Mouse (Mus musculus) spleen, adult 18-20 months (tissue): ENCODE results near the gene Ing2.

Experiments used
- DNase-seq, 2 experiments: peaks; one replicate each; pipeline ENCODE4 v3.0.0; 2022; ENCODE audit warnings: mixed read lengths in 2 of 2

Ing2 gene

DNA sequence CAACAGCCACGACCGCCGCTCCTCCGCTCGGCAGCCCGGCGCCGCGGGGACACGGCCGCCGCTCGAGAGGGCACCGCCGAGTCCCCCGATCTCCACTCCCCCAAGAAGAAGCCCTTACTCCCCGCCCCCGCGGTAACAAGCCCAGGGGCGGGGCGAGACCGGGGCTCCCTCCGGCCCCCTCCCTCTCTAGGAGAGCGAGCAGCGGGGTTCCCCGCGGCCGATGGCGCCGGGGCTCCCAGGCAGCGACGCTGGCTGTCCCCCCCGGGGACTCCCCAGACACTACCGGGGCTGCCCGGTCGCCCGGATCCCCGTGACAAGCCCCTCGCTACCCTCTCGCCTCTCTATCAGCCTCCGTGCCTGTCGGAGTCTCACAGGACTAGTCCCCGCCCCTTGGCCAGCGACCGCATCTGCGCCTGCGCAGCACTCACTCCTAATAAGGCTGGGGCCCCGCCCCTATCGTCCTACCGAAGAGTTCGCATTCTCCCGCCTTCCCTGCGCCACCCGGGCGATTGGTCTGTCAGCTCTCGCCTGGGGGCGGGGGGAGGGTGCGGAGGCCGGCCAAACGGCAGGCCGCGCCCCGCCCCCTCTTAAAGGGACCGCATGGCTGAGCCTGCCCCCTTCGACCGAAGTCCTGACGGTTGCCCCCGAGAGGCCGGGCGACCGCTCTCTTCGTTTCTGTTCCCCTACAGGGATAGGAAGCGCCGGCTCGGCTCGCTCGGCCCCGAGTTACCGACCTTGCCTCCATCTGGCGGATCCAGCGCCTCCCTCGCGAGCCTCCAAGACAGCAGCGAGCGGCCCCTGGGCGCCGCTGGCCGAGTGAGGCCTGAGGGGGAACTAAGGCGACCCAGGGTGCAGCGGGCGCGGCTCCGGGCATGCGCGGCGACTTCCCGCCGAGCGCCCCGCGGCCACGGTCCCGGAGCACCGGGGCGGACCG lies at the start of gene Ing2:
TSS of gene Ing2 (minus strand) at position 780 of the 934 bp plus-strand sequence.
- DNase-seq: peak; percentile 100

GRCm38 (mm10) chr8:47721609-47722008 lies 46.3 kb upstream of the Ing2 start:
- no peak for DNase-seq

DNA sequence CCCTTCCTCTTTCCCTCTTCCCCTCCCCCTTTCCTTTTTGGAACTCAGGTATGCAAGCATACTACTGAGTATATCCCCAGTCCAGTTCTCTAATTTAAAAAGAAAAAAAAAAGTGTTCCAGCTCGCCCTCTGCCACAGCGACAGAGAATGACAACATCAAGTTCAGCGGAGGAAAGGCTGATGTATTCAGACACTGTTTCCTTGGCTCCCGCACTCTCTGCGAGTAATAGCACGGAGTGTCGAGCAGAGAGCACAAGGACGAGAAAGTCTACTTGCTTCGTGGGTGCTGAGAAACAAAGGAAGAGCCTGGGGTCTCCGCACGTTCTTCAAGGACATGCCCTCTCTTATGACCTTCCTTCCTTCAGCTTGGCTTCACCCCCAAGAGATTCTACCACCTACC lies 43.3 kb upstream of the Ing2 start:
- no peak for DNase-seq

- DNase-seq: peak; percentile 93 to 94
Measured at GRCm38 (mm10) chr8:47713761-47714745, 38.7 kb upstream of the Ing2 start, which contains the start of gene Cdkn2aip. Cdkn2aip (minus strand) TSS chr8:47713932.

DNA sequence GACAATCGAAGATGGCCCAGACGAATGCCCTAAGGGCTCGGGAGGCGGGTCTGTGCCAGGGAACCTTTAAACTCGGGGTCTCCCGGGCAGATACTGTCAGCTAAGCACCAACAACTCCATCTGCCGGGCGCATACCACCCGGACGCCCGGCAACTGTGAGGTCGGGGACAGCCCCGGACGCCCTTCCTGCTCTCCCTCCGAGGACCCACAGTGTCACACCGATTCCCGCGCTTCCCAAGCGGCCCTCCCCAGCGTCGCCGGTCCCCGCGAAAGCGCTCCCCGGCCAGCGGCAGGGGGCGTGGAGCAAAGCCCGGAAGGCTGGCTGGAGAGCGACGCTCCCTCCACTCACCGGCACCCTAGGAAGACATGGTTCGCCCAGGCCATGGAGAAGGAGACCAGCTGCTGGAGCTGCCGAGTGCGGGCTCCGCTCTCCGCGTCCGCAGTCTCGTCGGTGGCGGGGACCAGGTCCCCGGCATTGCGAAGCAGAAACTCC lies 37.9 kb upstream of the Ing2 start:
- peak in 1 of 2 experiments; percentile 55 for DNase-seq

GRCm38 (mm10) chr8:47708106-47708505 lies 32.8 kb upstream of the Ing2 start:
- DNase-seq: no peak

- no peak for DNase-seq
Measured at GRCm38 (mm10) chr8:47706746-47707145, 31.4 kb upstream of the Ing2 start.

GRCm38 (mm10) chr8:47702333-47702732 lies 27.0 kb upstream of the Ing2 start:
- no peak for DNase-seq

DNA sequence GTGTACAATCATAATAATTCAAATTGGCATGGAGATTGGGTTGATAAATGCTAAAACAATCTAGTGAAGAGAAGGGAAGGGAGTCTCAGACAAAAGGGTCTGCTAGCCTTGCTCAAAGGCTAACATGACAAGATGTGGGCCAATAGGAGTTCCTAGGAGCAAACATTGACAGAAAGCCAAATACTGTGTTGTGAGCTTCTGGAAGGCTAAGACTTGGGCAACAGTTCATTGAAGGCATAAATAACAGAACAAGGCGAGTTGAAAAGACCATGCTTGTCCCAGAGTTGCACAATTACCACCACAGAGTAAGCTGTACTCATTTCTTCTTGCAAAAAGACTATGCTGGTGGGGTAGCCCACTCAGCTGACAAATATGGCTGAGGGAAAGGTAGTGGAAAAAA lies 22.3 kb upstream of the Ing2 start:
- DNase-seq: no peak

GRCm38 (mm10) chr8:47695431-47696105 lies 20.2 kb upstream of the Ing2 start:
- DNase-seq: no peak

GRCm38 (mm10) chr8:47693119-47693518 lies 17.8 kb upstream of the Ing2 start:
- DNase-seq: peak; percentile 27 to 80

DNA sequence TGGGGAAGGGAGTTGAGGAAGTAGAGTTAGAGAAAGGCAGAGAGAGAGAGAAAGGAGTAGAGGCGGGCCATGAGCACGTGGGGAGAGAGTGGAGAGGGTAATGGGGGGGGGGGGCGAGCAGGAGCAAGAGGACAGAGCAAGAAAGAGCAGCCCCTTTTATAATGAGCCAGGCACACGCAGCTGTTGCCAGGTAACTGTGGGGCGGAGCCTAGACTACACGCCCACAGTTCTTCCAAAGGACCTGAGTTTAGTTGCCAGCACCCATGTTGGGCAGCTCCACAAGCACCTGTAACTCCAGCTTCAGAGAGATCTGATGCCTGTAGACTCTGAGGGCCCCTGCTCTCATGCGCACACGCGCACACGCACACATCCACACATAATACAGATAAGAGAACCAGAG lies 16.5 kb upstream of the Ing2 start:
- no peak for DNase-seq

DNA sequence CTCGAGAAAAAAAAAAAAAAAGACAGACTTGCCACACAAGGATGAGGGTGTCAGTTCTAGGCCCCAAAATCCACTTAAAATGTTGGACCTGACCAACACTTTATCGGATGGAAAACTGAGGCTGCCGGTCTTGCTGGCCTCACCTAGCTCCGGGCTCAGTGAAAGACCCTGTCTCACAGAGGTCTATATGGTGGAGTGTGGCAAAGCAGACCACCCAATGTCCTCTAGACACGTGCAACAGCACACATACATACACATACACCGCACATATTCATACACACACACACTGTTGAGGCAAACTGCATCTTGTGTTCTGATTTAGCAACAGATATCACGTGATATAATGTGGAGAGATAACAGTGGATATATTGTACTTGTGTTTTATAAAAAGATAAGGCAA lies 15.9 kb upstream of the Ing2 start:
- no peak for DNase-seq

GRCm38 (mm10) chr8:47690674-47691078 lies 15.3 kb upstream of the Ing2 start:
- no peak for DNase-seq

GRCm38 (mm10) chr8:47689704-47690326 lies 14.5 kb upstream of the Ing2 start:
- DNase-seq: peak in 1 of 2 experiments; percentile 26

- DNase-seq: no peak
Measured at GRCm38 (mm10) chr8:47684441-47684840, 9.1 kb upstream of the Ing2 start.

DNA sequence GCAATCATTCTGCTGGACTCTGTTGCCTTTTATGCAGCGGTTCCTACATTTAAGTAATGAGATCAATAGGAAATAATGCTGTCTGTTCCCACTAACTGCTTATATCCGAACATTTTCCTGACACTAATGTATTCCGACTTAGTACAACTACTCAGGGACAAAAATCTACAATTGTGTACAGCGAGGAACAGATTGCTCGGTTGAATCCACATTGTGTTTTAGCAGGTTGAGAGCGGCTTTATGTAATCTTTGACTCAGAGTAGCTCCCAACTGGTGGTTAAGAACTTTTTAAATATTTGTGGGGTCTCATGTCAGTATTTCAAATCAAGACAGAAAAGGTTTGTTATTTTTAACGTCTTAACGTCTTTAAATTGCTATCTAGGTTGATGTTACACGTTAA lies 8.6 kb upstream of the Ing2 start:
- no peak for DNase-seq

DNA sequence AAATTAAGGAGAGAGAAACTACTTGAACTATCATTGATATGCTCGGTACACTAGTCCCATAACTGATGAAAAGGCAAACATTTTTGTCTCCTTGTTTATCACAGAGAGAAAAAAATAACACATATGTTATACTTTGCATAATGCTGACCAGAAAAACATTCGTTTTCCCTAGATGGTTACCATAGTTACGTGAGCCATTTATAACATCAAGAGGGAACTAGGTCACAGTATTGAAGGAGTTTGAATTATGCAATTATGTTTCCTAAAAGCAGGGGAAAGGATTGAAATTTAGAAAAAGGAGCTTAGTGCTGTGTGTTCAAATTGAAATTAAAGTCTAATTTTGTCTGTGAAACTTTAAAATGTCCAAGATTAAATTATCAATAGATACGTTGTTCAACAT lies 5.0 kb upstream of the Ing2 start:
- no peak for DNase-seq

DNA sequence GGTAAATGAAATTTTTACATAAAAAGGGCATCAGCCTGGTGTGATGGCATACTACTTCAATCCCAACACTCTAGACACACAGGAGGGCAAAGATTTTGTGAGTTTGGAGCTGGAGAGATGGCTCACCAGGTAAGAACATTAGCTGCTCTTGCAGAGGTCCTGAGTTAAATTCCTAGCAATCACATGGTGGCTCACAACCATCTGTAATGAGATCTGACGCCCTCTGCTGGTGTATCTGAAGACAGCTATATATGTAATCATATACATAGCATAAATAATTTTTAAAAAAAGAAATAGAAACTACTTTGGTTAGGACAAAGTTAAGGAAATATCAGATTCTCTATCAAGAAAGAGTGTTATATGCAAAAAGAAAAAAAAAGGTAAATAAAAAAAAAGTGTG lies 4.2 kb upstream of the Ing2 start:
- DNase-seq: no peak

GRCm38 (mm10) chr8:47676631-47677030 lies 1.3 kb upstream of the Ing2 start:
- DNase-seq: no peak

GRCm38 (mm10) chr8:47676224-47676623 lies 868 bp upstream of the Ing2 start:
- peak in 1 of 2 experiments; percentile 18 for DNase-seq

GRCm38 (mm10) chr8:47675786-47676185 lies 430 bp upstream of the Ing2 start:
- no peak for DNase-seq
